Mouse (Mus musculus) spleen, postnatal 10 days (tissue): ENCODE results near the gene Msmp.
"Not testable (repeated sequence)": the region's sequence is repeated elsewhere in the genome, so short reads cannot be mapped to it uniquely, and the experiment has no call there.

Source experiments
- DNase-seq, 2 experiments: peaks; one replicate each; pipeline ENCODE4 v3.0.0; 2021 to 2022; ENCODE audit warnings: low spot score in 2 of 2

Gene Msmp

DNA sequence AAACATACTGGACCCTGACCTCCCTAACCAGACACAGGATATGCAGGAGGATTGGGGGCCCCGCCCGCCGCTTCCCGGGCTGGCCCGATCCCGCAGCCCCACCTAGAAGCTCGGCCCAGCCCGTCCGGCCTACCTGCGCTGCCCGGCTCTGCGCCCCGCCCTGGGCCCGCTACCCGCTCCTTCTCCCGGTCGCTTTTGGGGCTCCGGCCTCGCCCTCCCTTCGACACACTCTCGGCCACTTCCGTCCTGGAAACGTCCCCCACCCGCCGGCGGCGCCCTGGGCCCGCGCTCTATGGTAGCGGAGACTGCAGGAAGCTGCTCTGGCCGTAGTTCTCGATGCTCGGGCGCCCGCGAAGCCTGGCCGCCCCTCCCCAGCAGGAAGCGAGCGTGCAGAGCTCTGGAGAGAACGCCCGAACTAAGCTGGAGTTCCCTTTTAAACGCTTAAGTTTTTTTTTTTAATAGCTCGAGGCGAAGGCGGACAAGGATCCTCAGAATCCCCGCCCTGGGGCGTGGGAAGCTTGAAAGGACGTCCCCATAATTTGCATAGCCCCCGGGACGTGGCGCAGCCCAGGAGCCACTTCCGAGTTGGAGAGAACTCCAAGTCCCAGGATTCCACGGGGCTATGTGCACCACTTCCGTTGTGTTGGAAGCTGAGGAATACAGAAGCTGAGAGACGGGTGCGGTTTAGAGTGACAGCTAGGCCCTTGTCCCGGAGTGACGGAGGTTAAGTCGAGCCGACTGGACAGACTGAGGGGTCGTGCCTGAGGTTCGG lies 22.1 kb downstream of the Msmp start, which contains the start of the genes Creb3 and Tln1:
TSS of gene Creb3 (plus strand) at position 336 of the 772 bp plus-strand sequence.
TSS of gene Tln1 (minus strand) at position 695 of the 772 bp plus-strand sequence.
- DNase-seq, result peak; percentile 89 to 93

GRCm38 (mm10) chr4:43561436-43561996 lies 22.8 kb downstream of the Msmp start:
- no peak for DNase-seq

GRCm38 (mm10) chr4:43560976-43561375 lies 23.3 kb downstream of the Msmp start:
- peak in 1 of 2 experiments; percentile 57 for DNase-seq

- DNase-seq, result peak; percentile 58
Measured at GRCm38 (mm10) chr4:43560243-43560611, 24.1 kb downstream of the Msmp start.

GRCm38 (mm10) chr4:43559519-43560242 lies 24.6 kb downstream of the Msmp start:
- peak; percentile 36 to 48 for DNase-seq

GRCm38 (mm10) chr4:43558631-43559356 lies 25.5 kb downstream of the Msmp start:
- DNase-seq, result peak; percentile 50 to 81

DNA sequence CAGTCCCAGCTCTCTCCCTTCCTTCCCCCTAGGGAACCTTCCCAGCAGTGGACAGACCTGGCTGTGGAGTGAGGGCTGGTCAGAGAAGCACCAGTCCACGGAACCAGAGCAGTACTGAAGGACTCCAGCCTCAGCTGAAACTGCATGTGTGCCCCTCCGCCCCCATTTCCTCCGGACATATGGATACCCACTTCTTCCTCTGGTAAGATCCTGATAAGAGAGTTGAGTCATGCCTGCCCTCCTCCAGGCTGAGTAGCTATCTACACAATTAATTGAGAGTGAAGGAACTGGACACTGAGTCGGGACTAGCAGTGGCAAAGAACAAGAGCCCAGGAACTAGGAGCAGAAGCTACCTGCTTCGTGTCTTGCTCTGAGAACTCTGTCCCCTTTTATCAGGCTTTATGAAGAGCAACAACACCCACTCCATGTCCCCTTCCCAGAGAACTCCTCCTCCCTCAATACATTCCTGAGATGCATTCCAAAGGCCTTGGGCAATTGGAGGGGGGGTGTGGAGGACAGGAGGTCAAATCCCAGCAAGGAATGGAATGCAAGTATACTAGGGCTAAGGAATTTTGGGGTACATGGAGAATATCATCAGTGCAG lies 26.2 kb downstream of the Msmp start:
- peak in 1 of 2 experiments; percentile 18 for DNase-seq

DNA sequence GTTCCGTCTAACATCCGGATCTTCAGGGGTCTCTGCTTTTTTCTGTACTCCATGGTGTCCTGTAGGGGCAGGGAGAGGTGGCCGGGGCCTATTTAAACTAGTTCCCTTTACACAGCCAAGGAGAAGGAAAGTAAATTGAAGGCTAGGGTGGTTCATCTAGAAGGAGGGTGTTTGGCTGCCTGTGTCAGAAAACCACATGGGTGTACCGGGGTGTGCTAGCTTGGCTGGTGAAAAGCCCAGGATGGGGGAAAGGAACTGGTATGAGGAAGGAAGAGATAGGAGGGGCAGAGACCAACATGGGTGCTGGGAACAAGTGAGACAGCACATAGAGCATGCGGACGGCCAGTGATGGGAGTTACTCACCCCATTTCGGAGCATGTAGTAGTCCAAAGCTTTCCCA lies 28.4 kb downstream of the Msmp start:
- DNase-seq, result no peak

- no peak for DNase-seq
Measured at GRCm38 (mm10) chr4:43553891-43554290, 30.4 kb downstream of the Msmp start.

- DNase-seq, result no peak
Measured at GRCm38 (mm10) chr4:43552437-43552836, 31.9 kb downstream of the Msmp start.

DNA sequence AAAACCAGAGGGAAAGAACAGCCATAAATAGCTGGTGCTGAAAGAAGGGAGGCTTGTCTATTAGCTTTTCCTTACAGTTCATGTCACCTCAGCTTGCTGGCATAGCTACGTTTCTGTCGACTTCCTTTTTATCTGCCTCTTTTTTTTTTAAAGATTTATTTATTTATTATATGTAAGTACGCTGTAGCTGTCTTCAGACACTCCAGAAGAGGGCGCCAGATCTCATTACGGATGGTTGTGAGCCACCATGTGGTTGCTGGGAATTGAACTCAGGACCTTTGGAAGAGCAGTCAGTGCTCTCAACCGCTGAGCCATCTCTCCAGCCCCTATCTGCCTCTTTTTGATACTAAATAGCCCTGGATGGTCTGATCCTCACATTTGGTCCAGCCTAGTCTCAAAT lies 32.4 kb downstream of the Msmp start:
- not testable (repeated sequence) for DNase-seq

DNA sequence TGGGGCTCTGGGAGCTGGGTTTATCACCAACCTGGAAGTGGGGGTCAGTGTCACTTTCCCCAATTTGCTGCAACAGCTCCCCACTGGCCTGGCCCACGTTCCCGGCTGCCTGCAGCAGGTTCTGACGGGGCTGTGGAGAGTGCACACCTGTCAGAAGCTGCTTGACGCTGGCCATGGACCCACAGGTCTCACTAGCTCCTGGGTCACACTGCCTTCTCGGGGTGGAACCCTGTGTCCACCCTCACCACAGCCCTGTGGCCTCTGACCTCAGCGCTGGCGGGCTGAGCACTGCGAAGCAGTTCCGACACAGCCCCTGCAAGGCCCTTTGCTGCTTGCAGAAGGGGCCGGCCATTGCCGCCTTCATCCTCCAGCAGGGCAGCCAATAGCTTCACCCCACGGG lies 35.2 kb downstream of the Msmp start:
- DNase-seq, result no peak

GRCm38 (mm10) chr4:43547160-43547559 lies 37.1 kb downstream of the Msmp start:
- DNase-seq, result no peak

DNA sequence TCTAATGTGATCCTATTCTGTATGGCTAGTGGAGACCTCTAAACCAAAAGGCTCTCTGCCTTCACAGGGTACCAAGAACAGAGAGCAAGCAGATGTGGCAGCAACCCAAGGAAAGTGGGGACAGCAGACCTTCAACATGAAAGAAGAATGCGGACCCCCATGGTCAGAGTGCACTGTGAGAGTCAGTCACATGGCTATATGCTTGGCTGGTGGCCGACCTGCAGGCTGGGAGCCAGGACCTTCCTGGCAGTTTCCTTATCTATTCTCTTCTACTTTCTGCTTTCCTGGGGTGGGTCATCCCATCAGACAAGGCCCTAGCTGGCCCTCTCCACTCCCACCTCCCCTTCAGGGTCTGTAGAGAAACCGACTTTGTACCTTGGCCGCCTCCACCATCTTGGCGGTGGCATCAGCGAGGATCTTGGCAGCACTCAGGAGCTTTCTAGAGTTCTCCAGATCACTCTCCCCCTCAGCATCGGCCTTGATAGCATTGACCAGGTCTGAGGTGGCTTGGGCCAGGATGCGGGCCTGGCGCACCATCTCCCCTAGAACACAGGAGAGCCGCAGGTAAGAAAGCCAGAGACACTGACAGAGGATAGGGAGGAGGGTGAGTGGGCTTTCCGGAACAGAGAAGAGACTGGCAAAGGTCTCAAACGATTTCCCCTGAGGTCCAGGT lies 37.8 kb downstream of the Msmp start:
- no peak for DNase-seq

DNA sequence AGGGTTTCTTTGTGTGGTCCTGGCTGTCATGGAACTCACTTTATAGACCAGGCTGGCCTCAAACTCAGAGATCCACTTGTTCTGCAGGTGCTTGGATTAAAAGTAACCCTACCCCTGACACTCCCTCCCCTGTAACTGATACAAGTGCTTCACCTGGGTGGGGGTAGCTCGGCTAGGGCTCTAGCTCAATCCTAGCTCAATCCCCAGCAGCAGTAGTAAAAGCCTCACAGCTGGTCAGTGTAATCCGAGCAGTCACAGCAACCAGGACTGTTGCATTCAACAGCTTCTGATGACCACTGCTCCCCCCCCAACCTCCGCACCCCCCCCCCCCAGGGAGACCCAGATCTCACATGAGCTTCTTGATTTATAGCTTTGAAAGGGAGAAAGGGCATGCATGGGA lies 42.2 kb downstream of the Msmp start:
- no peak for DNase-seq

DNA sequence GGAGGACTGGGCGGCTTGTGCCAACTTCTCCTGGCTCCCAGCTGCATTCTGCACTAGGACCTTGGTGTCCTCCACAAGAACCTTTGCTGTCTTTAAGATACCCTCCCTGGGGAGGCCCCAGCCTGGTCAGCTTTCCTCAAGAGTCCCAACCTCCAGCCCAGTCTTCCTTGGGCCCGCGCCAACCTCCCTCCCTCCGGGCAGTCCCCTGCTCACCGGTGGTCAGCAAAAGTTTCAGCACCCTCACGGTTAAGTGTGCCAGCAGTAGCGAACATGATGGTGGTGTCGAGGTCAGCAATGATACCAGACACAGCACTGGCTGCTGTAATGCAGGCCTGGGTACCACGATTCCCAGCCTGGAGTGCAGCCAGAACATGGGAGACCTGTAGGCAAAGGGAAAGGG lies 48.3 kb downstream of the Msmp start:
- no peak for DNase-seq

GRCm38 (mm10) chr4:43535628-43536027 lies 48.7 kb downstream of the Msmp start:
- DNase-seq, result no peak

- no peak for DNase-seq
Measured at GRCm38 (mm10) chr4:43533270-43533669, 51.0 kb downstream of the Msmp start.
